Mouse (Mus musculus): Measurements from ENCODE around the gene Fam129a. TPM values are rescaled to one million over a fixed set of nuclear protein-coding genes. Genes with fewer than 3 reads are reported as not detected.

The Fam129a gene
- polyA plus RNA-seq, 1 experiment from 2014 or later: 1.4 TPM

DNA sequence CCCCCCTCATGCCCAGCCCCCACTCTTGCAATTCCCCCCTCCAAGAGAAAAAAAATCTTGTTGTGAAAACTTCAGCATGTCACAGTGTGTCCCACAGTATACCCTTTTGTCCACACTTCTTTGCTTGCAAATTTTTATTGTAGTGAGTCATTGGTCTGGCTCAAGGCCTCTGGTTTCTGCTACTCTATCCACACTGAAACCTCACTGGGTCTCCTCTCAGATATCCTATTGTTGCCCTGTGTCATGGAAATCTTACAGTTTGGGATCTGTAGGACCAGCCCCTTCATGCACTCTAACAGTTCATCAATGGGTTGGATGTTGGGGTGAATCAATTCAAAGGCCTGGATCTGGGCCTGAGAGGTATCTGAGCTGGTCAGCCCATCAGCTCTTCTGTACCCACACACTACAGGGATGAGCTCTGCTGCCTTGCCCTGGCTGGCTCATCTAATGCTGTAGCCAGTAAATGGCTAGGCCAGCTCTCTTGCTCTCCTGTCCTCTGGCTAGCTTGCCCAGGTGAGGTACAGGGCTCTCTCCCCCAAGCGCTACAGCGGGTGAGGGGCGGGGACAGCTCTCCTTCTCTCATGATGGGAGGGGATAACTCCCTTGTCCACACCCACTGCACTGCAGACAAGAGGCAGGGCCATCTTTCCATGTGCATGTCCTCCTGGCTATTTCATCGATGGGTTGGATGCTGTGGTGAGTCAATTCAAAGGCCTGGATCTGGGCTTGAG is 109.1 kb downstream of the Fam129a start:
- DNase-seq (ENCODE audit: low spot score): no peak
- Histone ChIP-seq H3K9ac (replicated peaks; ENCODE audit: low read length) (no peak overlapping the region), H3K36me3 (replicated peaks; ENCODE audit: control insufficient read depth, insufficient read depth, low read depth, low read length) (no peaks in the 10 kb centered on the region), H3K4me2 (ENCODE audit: low read depth, low read length) (no peak overlapping the region), H3K27ac (replicated peaks; ENCODE audit: low read depth, low read length) (no peak overlapping the region), H3K4me1 (ENCODE audit: control insufficient read depth, insufficient read depth, low read length) (no peaks in the 10 kb centered on the region; the same call in 1 of the 2 replicates), H3K4me3 (ENCODE audit: low read depth, low read length) (no peak overlapping the region), H3K9me3 (replicated peaks; ENCODE audit: control insufficient read depth, low read length) (no peaks in the 10 kb centered on the region), H3K27me3 (ENCODE audit: control insufficient read depth, insufficient read depth, low read length) (no peaks in the 10 kb centered on the region)
- 0 out of 2 replicates have a peak, but pooled peaks have one; percentile 31 for ATAC-seq (replicated peaks; ENCODE audit: insufficient number of reproducible peaks, low FRiP score, low TSS enrichment, low read depth)
- WGBS: 89% methylated on average over 4 of the region's 4 CpGs

DNA sequence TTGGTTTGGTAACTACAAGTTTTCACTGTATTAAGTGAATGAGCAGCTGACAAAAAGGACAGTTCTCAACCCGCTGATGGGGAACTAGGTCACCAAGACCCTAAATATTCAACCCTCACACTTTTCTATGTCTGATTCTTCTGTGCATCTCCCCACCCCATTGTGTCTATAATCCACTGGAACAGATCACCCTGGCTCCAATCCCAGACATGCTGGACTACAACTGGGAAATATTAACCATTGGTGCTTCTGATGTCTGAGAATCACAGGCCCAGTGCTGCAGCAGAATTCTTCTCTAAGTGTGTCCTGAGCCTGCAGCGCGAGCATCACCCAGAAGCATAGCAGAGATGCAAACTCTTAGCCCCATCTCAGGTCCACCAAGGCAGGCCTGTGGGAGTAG is 110.0 kb downstream of the Fam129a start:
- no peak overlapping the region for H3K27ac ChIP-seq (replicated peaks; ENCODE audit: low read depth, low read length)
- H3K4me1 ChIP-seq (ENCODE audit: control insufficient read depth, insufficient read depth, low read length): no peaks in the 10 kb centered on the region; the same call in 1 of the 2 replicates
- no peak overlapping the region for H3K4me2 ChIP-seq (ENCODE audit: low read depth, low read length)
- ATAC-seq (replicated peaks; ENCODE audit: insufficient number of reproducible peaks, low FRiP score, low TSS enrichment, low read depth) (no peak), DNase-seq (ENCODE audit: low spot score) (no peak)
- no peaks in the 10 kb centered on the region for H3K36me3 ChIP-seq (replicated peaks; ENCODE audit: control insufficient read depth, insufficient read depth, low read depth, low read length)
- no peak overlapping the region for H3K4me3 ChIP-seq (ENCODE audit: low read depth, low read length)
- no peaks in the 10 kb centered on the region for H3K27me3 ChIP-seq (ENCODE audit: control insufficient read depth, insufficient read depth, low read length)
- 91% methylated on average over 3 of the region's 3 CpGs for WGBS
- no peaks in the 10 kb centered on the region for H3K9me3 ChIP-seq (replicated peaks; ENCODE audit: control insufficient read depth, low read length)
- H3K9ac ChIP-seq (replicated peaks; ENCODE audit: low read length): no peak overlapping the region

DNA sequence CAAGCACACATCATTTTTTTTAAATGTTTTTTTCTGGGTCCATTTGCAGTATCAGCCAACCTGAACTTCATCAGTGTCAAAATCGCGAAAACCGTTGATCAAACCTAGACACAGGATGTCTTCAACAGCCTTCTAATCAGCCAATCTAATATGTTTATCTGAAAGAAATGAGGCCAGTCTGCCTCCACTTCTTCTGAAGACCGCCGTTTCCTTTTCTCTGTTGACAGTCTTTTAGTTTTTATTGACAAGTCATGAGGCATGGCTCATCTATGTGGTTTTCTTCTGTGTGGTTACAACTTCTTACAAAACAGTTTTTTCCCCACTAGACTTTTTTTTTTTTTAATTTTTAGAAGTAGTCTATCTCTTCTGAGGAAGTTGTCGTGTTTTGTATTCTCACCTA is 111.9 kb downstream of the Fam129a start:
- no peaks in the 10 kb centered on the region for H3K36me3 ChIP-seq (replicated peaks; ENCODE audit: control insufficient read depth, insufficient read depth, low read depth, low read length)
- no peak overlapping the region for H3K4me2 ChIP-seq (ENCODE audit: low read depth, low read length)
- H3K4me1 ChIP-seq (ENCODE audit: control insufficient read depth, insufficient read depth, low read length): no peaks in the 10 kb centered on the region
- no peak overlapping the region for H3K9ac ChIP-seq (replicated peaks; ENCODE audit: low read length)
- ATAC-seq (replicated peaks; ENCODE audit: insufficient number of reproducible peaks, low FRiP score, low TSS enrichment, low read depth) (no peak), DNase-seq (ENCODE audit: low spot score) (no peak)
- 86% methylated on average over 6 of the region's 6 CpGs for WGBS
- no peak overlapping the region for H3K27ac ChIP-seq (replicated peaks; ENCODE audit: low read depth, low read length)
- H3K27me3 ChIP-seq (ENCODE audit: control insufficient read depth, insufficient read depth, low read length): no peaks in the 10 kb centered on the region
- H3K9me3 ChIP-seq (replicated peaks; ENCODE audit: control insufficient read depth, low read length): no peaks in the 10 kb centered on the region
- no peak overlapping the region for H3K4me3 ChIP-seq (ENCODE audit: low read depth, low read length)

DNA sequence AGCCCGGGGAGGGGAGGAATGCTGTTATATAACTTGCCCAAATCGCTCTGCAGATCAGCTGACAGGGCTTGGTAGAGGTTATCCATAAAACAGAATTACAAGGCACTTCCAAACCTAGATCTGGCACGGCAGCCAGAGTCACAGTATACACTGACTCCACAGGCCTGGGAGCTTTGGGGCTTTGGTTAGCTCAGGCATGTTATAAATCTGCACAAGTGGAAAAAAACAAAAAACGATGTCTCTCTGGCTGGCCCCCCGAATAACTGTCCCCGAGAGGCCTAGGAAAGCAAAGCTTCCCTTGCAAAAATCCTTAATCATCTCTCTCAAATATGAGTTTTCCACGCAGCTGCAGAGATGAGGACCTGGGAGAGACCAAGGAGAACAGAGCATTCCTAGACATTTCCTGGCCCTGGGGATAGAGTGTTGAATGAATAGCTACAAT is 113.5 kb downstream of the Fam129a start:
- H3K27me3 ChIP-seq (ENCODE audit: control insufficient read depth, insufficient read depth, low read length): no peaks in the 10 kb centered on the region
- ATAC-seq (replicated peaks; ENCODE audit: insufficient number of reproducible peaks, low FRiP score, low TSS enrichment, low read depth): no peak
- WGBS: 66% methylated on average over 7 of the region's 7 CpGs
- H3K9me3 ChIP-seq (replicated peaks; ENCODE audit: control insufficient read depth, low read length): no peaks in the 10 kb centered on the region
- DNase-seq (ENCODE audit: low spot score): peak; percentile 4
- H3K27ac ChIP-seq (replicated peaks; ENCODE audit: low read depth, low read length): no peak overlapping the region
- H3K9ac ChIP-seq (replicated peaks; ENCODE audit: low read length): no peak overlapping the region
- no peak overlapping the region for H3K4me3 ChIP-seq (ENCODE audit: low read depth, low read length)
- no peaks in the 10 kb centered on the region for H3K36me3 ChIP-seq (replicated peaks; ENCODE audit: control insufficient read depth, insufficient read depth, low read depth, low read length)
- no peaks in the 10 kb centered on the region for H3K4me1 ChIP-seq (ENCODE audit: control insufficient read depth, insufficient read depth, low read length)
- H3K4me2 ChIP-seq (ENCODE audit: low read depth, low read length): no peak overlapping the region

DNA sequence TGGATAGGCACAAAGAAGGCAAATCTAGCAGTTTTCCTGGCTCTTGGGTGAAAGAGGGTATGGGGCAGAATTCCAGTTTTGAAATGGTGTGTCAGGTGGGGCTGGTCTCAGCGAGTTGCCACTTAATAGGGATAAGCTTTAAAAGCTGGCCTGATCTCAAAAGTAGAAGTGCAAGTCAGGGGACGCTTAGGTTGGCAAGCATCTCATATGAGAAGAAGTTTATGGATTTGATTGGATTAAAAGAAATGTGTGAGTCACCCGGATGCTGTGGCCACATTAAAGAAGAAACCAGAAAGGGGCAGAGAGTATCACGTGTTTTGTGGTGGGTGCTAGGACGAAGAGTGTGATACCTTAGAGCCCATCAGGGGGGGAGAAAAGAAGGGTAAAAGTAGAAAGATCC is 114.0 kb downstream of the Fam129a start:
- ATAC-seq (replicated peaks; ENCODE audit: insufficient number of reproducible peaks, low FRiP score, low TSS enrichment, low read depth) (no peak), DNase-seq (ENCODE audit: low spot score) (no peak)
- WGBS: 72% methylated on average over 5 of the region's 5 CpGs
- Histone ChIP-seq H3K36me3 (replicated peaks; ENCODE audit: control insufficient read depth, insufficient read depth, low read depth, low read length) (no peaks in the 10 kb centered on the region), H3K9ac (replicated peaks; ENCODE audit: low read length) (no peak overlapping the region), H3K9me3 (replicated peaks; ENCODE audit: control insufficient read depth, low read length) (no peaks in the 10 kb centered on the region), H3K4me1 (ENCODE audit: control insufficient read depth, insufficient read depth, low read length) (no peaks in the 10 kb centered on the region), H3K4me2 (ENCODE audit: low read depth, low read length) (no peak overlapping the region), H3K27ac (replicated peaks; ENCODE audit: low read depth, low read length) (no peak overlapping the region), H3K4me3 (ENCODE audit: low read depth, low read length) (no peak overlapping the region), H3K27me3 (ENCODE audit: control insufficient read depth, insufficient read depth, low read length) (no peaks in the 10 kb centered on the region)

DNA sequence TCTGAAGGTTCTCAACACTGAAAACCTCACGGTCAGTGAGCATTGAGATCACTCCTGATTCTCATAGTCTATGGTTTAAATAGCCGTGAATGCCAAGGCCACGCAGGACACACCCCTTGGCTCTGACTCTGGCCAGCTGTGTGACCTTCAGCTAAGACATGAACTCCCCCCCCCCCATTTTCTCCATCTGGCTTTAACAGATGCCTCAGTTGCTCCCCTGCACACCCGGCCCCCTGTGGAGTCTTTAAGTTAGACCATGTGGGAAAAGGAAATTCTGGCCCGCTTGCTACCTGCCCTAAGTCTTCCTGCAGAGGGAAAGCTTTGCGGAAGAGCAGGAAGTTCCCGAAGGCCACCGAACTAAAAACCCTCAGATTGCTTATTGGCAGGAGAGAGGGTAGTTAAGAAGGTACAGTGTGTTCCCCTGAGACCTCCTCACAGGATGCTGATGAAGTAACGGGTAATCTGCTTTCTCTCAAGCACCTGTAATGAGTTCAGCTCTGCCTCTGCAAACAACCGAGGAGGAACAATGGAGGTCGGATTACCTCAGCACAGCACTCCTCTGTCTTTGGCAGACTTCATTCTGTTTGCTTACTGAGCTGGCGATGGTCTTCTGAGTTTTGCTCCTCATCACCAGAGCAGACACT is 114.8 kb downstream of the Fam129a start:
- Histone ChIP-seq H3K36me3 (replicated peaks; ENCODE audit: control insufficient read depth, insufficient read depth, low read depth, low read length) (no peaks in the 10 kb centered on the region), H3K9me3 (replicated peaks; ENCODE audit: control insufficient read depth, low read length) (no peaks in the 10 kb centered on the region), H3K4me1 (ENCODE audit: control insufficient read depth, insufficient read depth, low read length) (no peaks in the 10 kb centered on the region), H3K4me2 (ENCODE audit: low read depth, low read length) (peak overlapping the region; percentile 13; the same call in 1 of the 2 replicates), H3K27me3 (ENCODE audit: control insufficient read depth, insufficient read depth, low read length) (no peaks in the 10 kb centered on the region), H3K27ac (replicated peaks; ENCODE audit: low read depth, low read length) (peak overlapping the region; percentile 28), H3K4me3 (ENCODE audit: low read depth, low read length) (no peak overlapping the region), H3K9ac (replicated peaks; ENCODE audit: low read length) (no peak overlapping the region)
- DNase-seq (ENCODE audit: low spot score) (peak; percentile 52), ATAC-seq (replicated peaks; ENCODE audit: insufficient number of reproducible peaks, low FRiP score, low TSS enrichment, low read depth) (0 out of 2 replicates have a peak, but pooled peaks have one; percentile 41)
- WGBS: 8% methylated on average over 12 of the region's 12 CpGs

DNA sequence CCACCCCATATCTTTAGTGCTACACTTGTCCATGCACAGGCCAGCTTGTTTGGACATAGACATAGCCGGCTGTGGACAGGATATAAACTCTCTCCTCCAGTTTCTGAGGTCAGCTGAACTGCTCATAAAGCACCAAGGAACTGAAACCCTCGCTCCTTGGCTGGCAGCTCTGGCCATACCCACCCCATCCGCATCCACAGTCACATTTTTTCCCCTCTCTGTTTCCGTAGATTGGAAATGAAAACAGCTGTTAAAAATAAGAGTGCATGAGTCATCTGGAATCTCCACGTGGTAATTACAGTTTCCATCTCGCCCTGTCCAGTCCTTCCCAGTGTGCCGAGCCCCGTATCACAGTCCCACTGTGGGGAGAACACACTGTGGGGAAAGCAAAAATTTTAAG is 115.7 kb downstream of the Fam129a start:
- peak; percentile 57 for DNase-seq (ENCODE audit: low spot score)
- H3K27ac ChIP-seq (replicated peaks; ENCODE audit: low read depth, low read length): no peak overlapping the region
- no peaks in the 10 kb centered on the region for H3K4me1 ChIP-seq (ENCODE audit: control insufficient read depth, insufficient read depth, low read length)
- H3K36me3 ChIP-seq (replicated peaks; ENCODE audit: control insufficient read depth, insufficient read depth, low read depth, low read length): no peaks in the 10 kb centered on the region
- ATAC-seq (replicated peaks; ENCODE audit: insufficient number of reproducible peaks, low FRiP score, low TSS enrichment, low read depth): no peak
- H3K27me3 ChIP-seq (ENCODE audit: control insufficient read depth, insufficient read depth, low read length): no peaks in the 10 kb centered on the region
- no peaks in the 10 kb centered on the region for H3K9me3 ChIP-seq (replicated peaks; ENCODE audit: control insufficient read depth, low read length)
- H3K9ac ChIP-seq (replicated peaks; ENCODE audit: low read length): no peak overlapping the region
- WGBS: 24% methylated on average over 8 of the region's 8 CpGs
- no peak overlapping the region for H3K4me2 ChIP-seq (ENCODE audit: low read depth, low read length)
- no peak overlapping the region for H3K4me3 ChIP-seq (ENCODE audit: low read depth, low read length)

DNA sequence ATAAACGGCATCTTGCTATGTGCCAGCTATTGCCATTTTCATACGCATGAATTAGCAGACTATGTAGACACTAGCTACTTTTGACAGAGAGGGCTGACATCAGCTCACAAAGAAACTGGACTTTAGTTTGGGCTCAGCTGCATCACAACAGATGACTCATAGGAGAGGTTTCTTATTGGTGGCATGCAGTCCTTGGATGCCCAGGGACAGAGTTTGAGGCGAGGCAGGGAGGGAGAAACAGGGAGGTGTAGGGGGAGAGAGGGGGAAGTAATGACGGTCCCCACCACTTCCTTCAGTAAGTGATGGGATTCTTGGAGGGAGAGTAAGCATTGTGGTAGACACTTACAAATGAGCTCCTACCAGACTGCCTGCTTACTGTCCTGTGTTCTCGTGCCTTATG is 118.0 kb downstream of the Fam129a start:
- no peaks in the 10 kb centered on the region for H3K27me3 ChIP-seq (ENCODE audit: control insufficient read depth, insufficient read depth, low read length)
- ATAC-seq (replicated peaks; ENCODE audit: insufficient number of reproducible peaks, low FRiP score, low TSS enrichment, low read depth): no peak
- H3K4me3 ChIP-seq (ENCODE audit: low read depth, low read length): no peak overlapping the region
- H3K9ac ChIP-seq (replicated peaks; ENCODE audit: low read length): no peak overlapping the region
- no peak overlapping the region for H3K27ac ChIP-seq (replicated peaks; ENCODE audit: low read depth, low read length)
- WGBS: 76% methylated on average over 5 of the region's 5 CpGs
- H3K4me1 ChIP-seq (ENCODE audit: control insufficient read depth, insufficient read depth, low read length): no peaks in the 10 kb centered on the region
- H3K9me3 ChIP-seq (replicated peaks; ENCODE audit: control insufficient read depth, low read length): no peaks in the 10 kb centered on the region
- H3K36me3 ChIP-seq (replicated peaks; ENCODE audit: control insufficient read depth, insufficient read depth, low read depth, low read length): no peaks in the 10 kb centered on the region
- DNase-seq (ENCODE audit: low spot score): no peak
- no peak overlapping the region for H3K4me2 ChIP-seq (ENCODE audit: low read depth, low read length)

All from embryonic facial prominence, embryonic 11.5 days (tissue).